Mouse (Mus musculus) neural tube, embryonic 15.5 days (tissue): ENCODE data around the gene Bcl9l. TPM values are rescaled to one million over a fixed set of nuclear protein-coding genes. Genes with fewer than 3 reads are reported as not detected.

Experiments
- ATAC-seq: fragments of 200-750 bp; cut with Nextera tagmentation; 2 replicates; pipeline ENCODE4 v1.8.0; 2017; ENCODE audit warnings: mild to moderate bottlenecking, moderate TSS enrichment, moderate library complexity; ENCODE audit not compliant: low FRiP score
- H3K27ac ChIP-seq: fragments of 300-500 bp; sonication (generic); replicated peaks from 2 replicates; pipeline ENCODE4 v1.5.1; 2015; ENCODE audit warnings: mild to moderate bottlenecking, inconsistent platforms
- H3K27me3 ChIP-seq: fragments of 300-500 bp; sonication (generic); replicated peaks from 2 replicates; pipeline ENCODE4 v1.6.1; 2015; ENCODE audit warnings: inconsistent platforms
- H3K36me3 ChIP-seq: fragments of 300-500 bp; sonication (generic); 2 replicates; pipeline ENCODE4 v1.6.1; 2015; ENCODE audit warnings: inconsistent platforms
- H3K4me1 ChIP-seq: fragments of 300-500 bp; sonication (generic); 2 replicates; pipeline ENCODE4 v1.6.1; 2015; ENCODE audit warnings: inconsistent platforms
- H3K4me2 ChIP-seq: fragments of 300-500 bp; sonication (generic); 2 replicates; pipeline ENCODE4 v1.6.1; 2015; ENCODE audit warnings: inconsistent platforms, mild to moderate bottlenecking, moderate library complexity
- H3K4me3 ChIP-seq: fragments of 300-500 bp; sonication (generic); replicated peaks from 2 replicates; pipeline ENCODE4 v1.5.1; 2015; ENCODE audit warnings: mild to moderate bottlenecking, inconsistent platforms
- H3K9ac ChIP-seq: fragments of 300-500 bp; sonication (generic); replicated peaks from 2 replicates; pipeline ENCODE4 v1.6.1; 2015; ENCODE audit warnings: mild to moderate bottlenecking, inconsistent platforms
- H3K9me3 ChIP-seq: fragments of 300-500 bp; sonication (generic); replicated peaks from 2 replicates; pipeline ENCODE4 v1.6.1; 2016; ENCODE audit warnings: inconsistent platforms
- WGBS: fragments of 180-500 bp; shearing (Covaris S2); methylation state at CpG from one replicate; pipeline ENCODE4 v1.1.7; 2015; ENCODE audit warnings: mixed read lengths; 5-methylcytosine and 5-hydroxymethylcytosine counted together
- polyA plus RNA-seq: library from polyadenylated mRNA; unstranded; fragments of >200 nt; fragmentation: Nextera tagmentation; extraction: Ambion mirVana; gene quantifications from 2 replicates; pipeline ENCODE4 v1.2.1, GENCODE M21; 2015

Gene Bcl9l
- polyA plus RNA-seq, 1 experiment from 2014 or later: 9.7 TPM

GRCm38 (mm10) chr9:44500163-44500533 is 17.5 kb downstream of the Bcl9l start:
- Histone ChIP-seq H3K4me2 (peak overlapping the region; percentile 91), H3K9me3 (no peaks in the 10 kb centered on the region), H3K4me3 (peak overlapping the region; percentile 41), H3K4me1 (peaks cover 78% of the 10 kb centered on the region), H3K27ac (peak overlapping the region; percentile 89), H3K36me3 (peaks cover 11% of the 10 kb centered on the region), H3K27me3 (no peaks in the 10 kb centered on the region), H3K9ac (peak overlapping the region; percentile 57; the same call in 1 of the 2 replicates)
- 22% methylated on average over 5 of the region's 5 CpGs for WGBS
- no peak for ATAC-seq

- no peak for ATAC-seq
- 60% methylated on average over 8 of the region's 8 CpGs for WGBS
- H3K27ac ChIP-seq: peak overlapping the region; percentile 89
- H3K9me3 ChIP-seq: no peaks in the 10 kb centered on the region
- H3K36me3 ChIP-seq: peaks cover 17% of the 10 kb centered on the region
- H3K9ac ChIP-seq: 0 out of 2 replicates have a peak overlapping the region, but pooled peaks have one; percentile 2
- H3K27me3 ChIP-seq: no peaks in the 10 kb centered on the region
- 0 out of 2 replicates have a peak overlapping the region, but pooled peaks have one; percentile 91 for H3K4me2 ChIP-seq
- H3K4me3 ChIP-seq: no peak overlapping the region
- H3K4me1 ChIP-seq: peaks cover 76% of the 10 kb centered on the region
Measured at GRCm38 (mm10) chr9:44500638-44501175, 18.1 kb downstream of the Bcl9l start.

GRCm38 (mm10) chr9:44501206-44501879 is 18.7 kb downstream of the Bcl9l start:
- Histone ChIP-seq H3K4me1 (peaks cover 73% of the 10 kb centered on the region), H3K4me2 (peak overlapping the region; percentile 9; the same call in 1 of the 2 replicates), H3K9ac (no peak overlapping the region), H3K36me3 (peaks cover 23% of the 10 kb centered on the region), H3K27me3 (no peaks in the 10 kb centered on the region), H3K4me3 (no peak overlapping the region), H3K9me3 (no peaks in the 10 kb centered on the region), H3K27ac (no peak overlapping the region)
- no peak for ATAC-seq
- 53% methylated on average over 10 of the region's 10 CpGs for WGBS

- ATAC-seq: no peak
- peaks cover 30% of the 10 kb centered on the region for H3K36me3 ChIP-seq
- no peaks in the 10 kb centered on the region for H3K9me3 ChIP-seq
- H3K27me3 ChIP-seq: no peaks in the 10 kb centered on the region
- peaks cover 67% of the 10 kb centered on the region for H3K4me1 ChIP-seq
- H3K27ac ChIP-seq: no peak overlapping the region
- 0% methylated on average over 4 of the region's 4 CpGs for WGBS
- no peak overlapping the region for H3K4me3 ChIP-seq
- peak overlapping the region; percentile 9; the same call in 1 of the 2 replicates for H3K4me2 ChIP-seq
- no peak overlapping the region for H3K9ac ChIP-seq
Measured at GRCm38 (mm10) chr9:44502006-44502405, 19.4 kb downstream of the Bcl9l start.

- Histone ChIP-seq H3K36me3 (peaks cover 52% of the 10 kb centered on the region), H3K4me2 (no peak overlapping the region), H3K4me3 (no peak overlapping the region), H3K9ac (no peak overlapping the region; the same call in 1 of the 2 replicates), H3K9me3 (no peaks in the 10 kb centered on the region), H3K27me3 (0 out of 2 replicates have a peak, but pooled peaks cover 13% of the 10 kb centered on the region), H3K27ac (no peak overlapping the region), H3K4me1 (peaks cover 51% of the 10 kb centered on the region)
- ATAC-seq: no peak
- WGBS: 61% methylated on average over 20 of the region's 20 CpGs
Measured at GRCm38 (mm10) chr9:44504893-44505823, 22.5 kb downstream of the Bcl9l start.

GRCm38 (mm10) chr9:44505824-44506467 is 23.3 kb downstream of the Bcl9l start:
- H3K27me3 ChIP-seq: 0 out of 2 replicates have a peak, but pooled peaks cover 13% of the 10 kb centered on the region
- 52% methylated on average over 23 of the region's 23 CpGs for WGBS
- ATAC-seq: no peak
- H3K4me3 ChIP-seq: no peak overlapping the region
- no peak overlapping the region for H3K4me2 ChIP-seq
- no peaks in the 10 kb centered on the region for H3K9me3 ChIP-seq
- H3K27ac ChIP-seq: no peak overlapping the region
- H3K9ac ChIP-seq: no peak overlapping the region
- H3K36me3 ChIP-seq: peaks cover 48% of the 10 kb centered on the region
- H3K4me1 ChIP-seq: peaks cover 50% of the 10 kb centered on the region

- ATAC-seq: no peak
- Histone ChIP-seq H3K36me3 (peaks cover 44% of the 10 kb centered on the region), H3K9ac (no peak overlapping the region), H3K27me3 (0 out of 2 replicates have a peak, but pooled peaks cover 13% of the 10 kb centered on the region), H3K9me3 (no peaks in the 10 kb centered on the region), H3K4me3 (no peak overlapping the region), H3K4me1 (peaks cover 50% of the 10 kb centered on the region), H3K4me2 (no peak overlapping the region), H3K27ac (no peak overlapping the region)
- 93% methylated on average over 13 of the region's 13 CpGs for WGBS
Measured at GRCm38 (mm10) chr9:44506566-44506965, 23.9 kb downstream of the Bcl9l start.

GRCm38 (mm10) chr9:44507345-44507744 is 24.7 kb downstream of the Bcl9l start:
- WGBS: 90% methylated on average over 6 of the region's 6 CpGs
- Histone ChIP-seq H3K9me3 (no peaks in the 10 kb centered on the region), H3K4me2 (no peak overlapping the region), H3K27ac (no peak overlapping the region), H3K4me3 (no peak overlapping the region), H3K4me1 (peaks cover 49% of the 10 kb centered on the region), H3K27me3 (0 out of 2 replicates have a peak, but pooled peaks cover 13% of the 10 kb centered on the region), H3K9ac (no peak overlapping the region), H3K36me3 (peaks cover 44% of the 10 kb centered on the region)
- ATAC-seq: no peak

GRCm38 (mm10) chr9:44508124-44508619 is 25.5 kb downstream of the Bcl9l start:
- no peak overlapping the region for H3K27ac ChIP-seq
- peaks cover 44% of the 10 kb centered on the region for H3K36me3 ChIP-seq
- H3K9me3 ChIP-seq: no peaks in the 10 kb centered on the region
- no peak overlapping the region for H3K4me2 ChIP-seq
- H3K4me1 ChIP-seq: peaks cover 47% of the 10 kb centered on the region
- 0 out of 2 replicates have a peak, but pooled peaks cover 13% of the 10 kb centered on the region for H3K27me3 ChIP-seq
- no peak overlapping the region for H3K9ac ChIP-seq
- no peak for ATAC-seq
- WGBS: 84% methylated on average over 18 of the region's 18 CpGs
- H3K4me3 ChIP-seq: no peak overlapping the region

- 0 out of 2 replicates have a peak, but pooled peaks cover 13% of the 10 kb centered on the region for H3K27me3 ChIP-seq
- no peak for ATAC-seq
- no peaks in the 10 kb centered on the region for H3K9me3 ChIP-seq
- H3K36me3 ChIP-seq: peaks cover 44% of the 10 kb centered on the region
- H3K4me1 ChIP-seq: peaks cover 47% of the 10 kb centered on the region
- WGBS: 84% methylated on average over 19 of the region's 19 CpGs
- peak overlapping the region; percentile 69 for H3K27ac ChIP-seq
- H3K4me3 ChIP-seq: no peak overlapping the region
- no peak overlapping the region for H3K9ac ChIP-seq
- H3K4me2 ChIP-seq: peak overlapping the region; percentile 49
Measured at GRCm38 (mm10) chr9:44508721-44509486, 26.3 kb downstream of the Bcl9l start.
